Mouse (Mus musculus): ENCODE measurements around the gene Gdf9. TPM values are rescaled to one million over a fixed set of nuclear protein-coding genes. Genes with fewer than 3 reads are reported as not detected.

Gdf9 gene
- polyA plus RNA-seq, 1 experiment: 3.7 TPM

GRCm38 (mm10) chr11:53469968-53470695 is 39.3 kb downstream of the Gdf9 start, which contains the start of gene Gm9837:
Gm9837 (minus strand) TSS chr11:53470479.
- no peak within 1 kb of the TSS for H3K4me3 ChIP-seq
- peaks cover 12% of the 10 kb centered on the region for H3K27me3 ChIP-seq (ENCODE audit: control insufficient read depth, insufficient read depth, insufficient read length)
- no peaks in the 10 kb centered on the region for H3K79me2 ChIP-seq (ENCODE audit: control insufficient read depth, insufficient read depth)
- TF ChIP-seq TCF3 (IDR thresholded peaks at IDR 0.05; ENCODE audit: insufficient read length, low read depth): no peak
- TF ChIP-seq MYOG (IDR thresholded peaks at IDR 0.05; ENCODE audit: control insufficient read depth in 1 of 3, insufficient read depth in 1 of 3, insufficient read length in 2 of 3, low read depth in 2 of 3): no peak
- TF ChIP-seq SRF (IDR thresholded peaks at IDR 0.05; ENCODE audit: control insufficient read depth, insufficient read length, low read depth): no peak
- no peak for TF ChIP-seq POLR2A (IDR thresholded peaks at IDR 0.05; ENCODE audit: insufficient read length, low read depth)
- no peak for TF ChIP-seq REST (IDR thresholded peaks at IDR 0.05; ENCODE audit: insufficient read depth, insufficient read length)
- no peak for TF ChIP-seq USF1 (IDR thresholded peaks at IDR 0.05; ENCODE audit: low read depth)
- no peak for TF ChIP-seq CEBPB (IDR thresholded peaks at IDR 0.05; ENCODE audit: insufficient read depth, poor library complexity, severe bottlenecking)
- H3ac ChIP-seq (ENCODE audit: control insufficient read depth, insufficient read length): no peak within 1 kb of the TSS
- no peaks in the 10 kb centered on the region for H3K36me3 ChIP-seq (ENCODE audit: control insufficient read depth, insufficient read depth)
- peak within 1 kb of the TSS; percentile 66 for H3K4me2 ChIP-seq (ENCODE audit: low read depth)

- Histone ChIP-seq H3K4me2 (ENCODE audit: low read depth) (no peak overlapping the region), H3ac (ENCODE audit: control insufficient read depth, insufficient read length) (no peak overlapping the region), H3K4me3 (no peak overlapping the region), H3K36me3 (ENCODE audit: control insufficient read depth, insufficient read depth) (no peaks in the 10 kb centered on the region), H3K79me2 (ENCODE audit: control insufficient read depth, insufficient read depth) (no peaks in the 10 kb centered on the region), H3K27me3 (ENCODE audit: control insufficient read depth, insufficient read depth, insufficient read length) (peaks cover 12% of the 10 kb centered on the region)
- no peak for TF ChIP-seq POLR2AphosphoS2 (IDR thresholded peaks at IDR 0.05; ENCODE audit: insufficient read length, low read depth)
- TF ChIP-seq MAX (IDR thresholded peaks at IDR 0.05; ENCODE audit: low read depth): no peak
- no peak for TF ChIP-seq POLR2A (IDR thresholded peaks at IDR 0.05; ENCODE audit: insufficient read length, low read depth)
- TF ChIP-seq SRF (IDR thresholded peaks at IDR 0.05; ENCODE audit: control insufficient read depth, insufficient read length, low read depth): no peak
- no peak for TF ChIP-seq USF1 (IDR thresholded peaks at IDR 0.05; ENCODE audit: low read depth)
Observed at GRCm38 (mm10) chr11:53472709-53473108, 41.9 kb downstream of the Gdf9 start.

DNA sequence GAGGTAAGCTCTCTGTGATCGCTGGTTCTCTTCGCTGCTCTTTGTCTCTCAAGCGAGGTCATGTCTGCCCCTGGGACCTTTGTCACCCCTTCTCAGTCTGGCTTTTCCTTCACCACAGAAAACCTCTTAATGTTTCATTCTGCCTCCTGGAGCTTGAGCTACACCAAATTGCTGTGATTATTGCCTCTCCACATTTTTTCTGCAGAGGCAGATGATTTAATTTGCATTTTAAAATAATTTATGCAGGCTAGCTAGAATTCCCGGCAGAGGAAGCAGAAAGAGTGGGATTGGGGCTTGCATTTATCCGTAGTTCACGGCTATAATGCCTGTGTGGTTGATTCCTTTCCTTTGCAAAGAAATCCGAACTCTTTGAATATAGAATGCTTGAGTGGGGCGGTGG is 44.8 kb downstream of the Gdf9 start:
- H3K79me2 ChIP-seq (ENCODE audit: control insufficient read depth, insufficient read depth): no peaks in the 10 kb centered on the region
- no peak overlapping the region for H3ac ChIP-seq (ENCODE audit: control insufficient read depth, insufficient read length)
- H3K4me2 ChIP-seq (ENCODE audit: low read depth): no peak overlapping the region
- no peaks in the 10 kb centered on the region for H3K36me3 ChIP-seq (ENCODE audit: control insufficient read depth, insufficient read depth)
- H3K4me3 ChIP-seq: no peak overlapping the region
- TF ChIP-seq MAX (IDR thresholded peaks at IDR 0.05; ENCODE audit: low read depth) (no peak), TCF12 (IDR thresholded peaks at IDR 0.05; ENCODE audit: insufficient read depth, poor library complexity, severe bottlenecking) (no peak), POLR2AphosphoS2 (IDR thresholded peaks at IDR 0.05; ENCODE audit: insufficient read length, low read depth) (no peak), SRF (IDR thresholded peaks at IDR 0.05; ENCODE audit: control insufficient read depth, insufficient read length, low read depth) (no peak), MYOD1 (IDR thresholded peaks at IDR 0.05; ENCODE audit: control insufficient read depth in 1 of 3, insufficient read length in 2 of 3, low read depth in 2 of 3) (no peak)
- H3K27me3 ChIP-seq (ENCODE audit: control insufficient read depth, insufficient read depth, insufficient read length): peaks cover 12% of the 10 kb centered on the region

GRCm38 (mm10) chr11:53477833-53478232 is 47.0 kb downstream of the Gdf9 start:
- Histone ChIP-seq H3K79me2 (ENCODE audit: control insufficient read depth, insufficient read depth) (no peaks in the 10 kb centered on the region), H3K36me3 (ENCODE audit: control insufficient read depth, insufficient read depth) (no peaks in the 10 kb centered on the region), H3K4me2 (ENCODE audit: low read depth) (no peak overlapping the region), H3ac (ENCODE audit: control insufficient read depth, insufficient read length) (no peak overlapping the region), H3K4me3 (no peak overlapping the region), H3K27me3 (ENCODE audit: control insufficient read depth, insufficient read depth, insufficient read length) (peaks cover 12% of the 10 kb centered on the region)
- TF ChIP-seq MYOD1 (IDR thresholded peaks at IDR 0.05; ENCODE audit: control insufficient read depth in 1 of 3, insufficient read length in 2 of 3, low read depth in 2 of 3) (no peak), SRF (IDR thresholded peaks at IDR 0.05; ENCODE audit: control insufficient read depth, insufficient read length, low read depth) (no peak), MYOG (IDR thresholded peaks at IDR 0.05; ENCODE audit: control insufficient read depth in 1 of 3, insufficient read depth in 1 of 3, insufficient read length in 2 of 3, low read depth in 2 of 3) (no peak), REST (IDR thresholded peaks at IDR 0.05; ENCODE audit: insufficient read depth, insufficient read length) (no peak), MAX (IDR thresholded peaks at IDR 0.05; ENCODE audit: low read depth) (no peak), TCF12 (IDR thresholded peaks at IDR 0.05; ENCODE audit: insufficient read depth, poor library complexity, severe bottlenecking) (no peak), TCF3 (IDR thresholded peaks at IDR 0.05; ENCODE audit: insufficient read length, low read depth) (no peak), USF1 (IDR thresholded peaks at IDR 0.05; ENCODE audit: low read depth) (no peak), CEBPB (IDR thresholded peaks at IDR 0.05; ENCODE audit: insufficient read depth, poor library complexity, severe bottlenecking) (no peak), POLR2A (IDR thresholded peaks at IDR 0.05; ENCODE audit: insufficient read length, low read depth) (no peak), E2F4 (IDR thresholded peaks at IDR 0.05; ENCODE audit: insufficient read depth) (no peak), POLR2AphosphoS2 (IDR thresholded peaks at IDR 0.05; ENCODE audit: insufficient read length, low read depth) (no peak)

DNA sequence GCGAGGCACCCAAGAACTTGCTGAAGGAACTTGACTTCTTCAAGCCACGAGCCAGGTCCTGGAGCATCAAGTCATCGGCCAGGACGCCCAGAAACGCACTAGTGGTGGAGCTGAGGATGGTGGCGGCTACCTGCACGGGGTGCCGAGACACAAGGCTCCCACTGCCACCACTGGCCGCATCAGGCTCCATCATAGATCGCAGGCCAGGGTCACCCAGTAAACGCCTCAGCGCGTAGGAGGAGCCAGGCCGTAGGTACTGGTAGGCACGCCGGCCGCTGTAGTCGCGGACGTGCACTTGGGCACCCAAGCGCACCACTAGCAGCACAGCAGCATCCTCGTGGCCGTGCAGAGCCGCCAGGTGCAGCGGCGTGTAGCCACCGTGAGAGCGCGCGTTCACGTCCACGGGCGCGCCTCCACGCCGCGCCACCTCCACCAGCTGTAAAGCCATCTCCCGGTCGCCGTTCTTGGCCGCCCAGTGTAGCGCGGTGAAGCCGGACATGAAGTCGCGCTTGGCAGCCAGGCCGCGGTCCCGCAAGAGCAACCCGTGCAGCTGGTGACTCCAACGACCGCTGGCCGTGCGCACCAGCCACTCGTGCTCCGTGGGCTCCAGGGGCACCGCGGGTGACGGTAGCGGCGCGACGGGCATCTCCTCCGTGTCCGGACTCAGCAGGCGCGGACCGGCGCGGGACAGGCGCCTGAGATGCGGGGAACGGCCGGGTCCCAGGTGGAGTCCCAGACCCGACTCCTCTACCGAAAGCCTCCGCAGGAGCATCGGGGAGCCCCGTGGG is 47.8 kb downstream of the Gdf9 start:
- Histone ChIP-seq H3K4me3 (no peak overlapping the region), H3ac (ENCODE audit: control insufficient read depth, insufficient read length) (no peak overlapping the region), H3K79me2 (ENCODE audit: control insufficient read depth, insufficient read depth) (no peaks in the 10 kb centered on the region), H3K27me3 (ENCODE audit: control insufficient read depth, insufficient read depth, insufficient read length) (peaks cover 12% of the 10 kb centered on the region), H3K36me3 (ENCODE audit: control insufficient read depth, insufficient read depth) (no peaks in the 10 kb centered on the region), H3K4me2 (ENCODE audit: low read depth) (no peak overlapping the region)
- no peak for TF ChIP-seq MYOG (IDR thresholded peaks at IDR 0.05; ENCODE audit: control insufficient read depth in 1 of 3, insufficient read depth in 1 of 3, insufficient read length in 2 of 3, low read depth in 2 of 3)
